Mouse (Mus musculus): Measurements from ENCODE around the gene Fam210b.

GRCm38 (mm10) chr2:172381341-172381740 lies 36.0 kb downstream of the Fam210b start:
- TF ChIP-seq CTCF (conservative IDR thresholded peaks at IDR 0.05; ENCODE audit: low read length) (no peak), POU5F1 (IDR thresholded peaks at IDR 0.05; ENCODE audit: borderline replicate concordance, low read length) (no peak), NANOG (IDR thresholded peaks at IDR 0.05; ENCODE audit: borderline replicate concordance, low read length) (no peak)

All from E14TG2a.4 (cell line).